Mouse (Mus musculus): ENCODE measurements around the gene Cntnap3. TPM values are rescaled to one million over a fixed set of nuclear protein-coding genes. Genes with fewer than 3 reads are reported as not detected.

Gene Cntnap3
- total and polyA plus RNA-seq, 2 experiments from 2014 or later = 1.2 to 1.4 TPM

- Histone ChIP-seq H3K4me3 (ENCODE audit: low read length) (no peak overlapping the region), H3K27ac (no peak overlapping the region), H3K9me3 (ENCODE audit: low read length) (no peaks in the 10 kb centered on the region), H3K36me3 (ENCODE audit: insufficient read depth, low read length) (no peaks in the 10 kb centered on the region), H3K4me2 (ENCODE audit: low read depth, low read length) (no peak overlapping the region), H3K27me3 (ENCODE audit: insufficient read depth, low read length) (no peaks in the 10 kb centered on the region), H3K4me1 (ENCODE audit: insufficient read depth, low read length) (no peaks in the 10 kb centered on the region), H3K9ac (replicated peaks; ENCODE audit: low read length) (no peak overlapping the region)
- no peak for TF ChIP-seq CTCF (IDR thresholded peaks at IDR 0.05; ENCODE audit: low read depth)
- ATAC-seq = no peak
- WGBS = 84% methylated on average over 2 of the region's 2 CpGs
- no peak for DNase-seq (ENCODE audit: low spot score)
These were observed 187.0 kb downstream of the Cntnap3 start for GRCm38 (mm10) chr13:64716791-64717190.

- Histone ChIP-seq H3K9ac (replicated peaks; ENCODE audit: low read length) (no peak overlapping the region), H3K9me3 (ENCODE audit: low read length) (no peaks in the 10 kb centered on the region), H3K4me3 (ENCODE audit: low read length) (no peak overlapping the region), H3K36me3 (ENCODE audit: insufficient read depth, low read length) (no peaks in the 10 kb centered on the region), H3K4me2 (ENCODE audit: low read depth, low read length) (no peak overlapping the region), H3K27ac (no peak overlapping the region), H3K4me1 (ENCODE audit: insufficient read depth, low read length) (no peaks in the 10 kb centered on the region), H3K27me3 (ENCODE audit: insufficient read depth, low read length) (no peaks in the 10 kb centered on the region)
- WGBS = 89% methylated on average over 1 of the region's 1 CpGs
- no peak for TF ChIP-seq CTCF (IDR thresholded peaks at IDR 0.05; ENCODE audit: low read depth)
- ATAC-seq (no peak), DNase-seq (ENCODE audit: low spot score) (no peak)
These were observed 211.3 kb downstream of the Cntnap3 start for GRCm38 (mm10) chr13:64692463-64692862.

Other genes with a start within 250 kb of the Cntnap3 start
- not detected in 2 replicates for gene Spata31, start 13.5 kb upstream of the Cntnap3 start, total RNA-seq (2014; rRNA removed)
- not detected in 2 replicates for gene Spata31, start 13.5 kb upstream of the Cntnap3 start, polyA plus RNA-seq (2015; fragmentation: Nextera tagmentation; extraction: Ambion mirVana)
- not detected in 2 replicates for gene Spata31d1c, start 129.1 kb upstream of the Cntnap3 start, total RNA-seq (2014; rRNA removed)
- not detected in 2 replicates for gene Spata31d1c, start 129.1 kb upstream of the Cntnap3 start, polyA plus RNA-seq (2015; fragmentation: Nextera tagmentation; extraction: Ambion mirVana)
- gene Prss47, start 148.8 kb upstream of the Cntnap3 start, total RNA-seq (2014; rRNA removed) = not detected in 2 replicates
- not detected in 2 replicates for gene Prss47, start 148.8 kb upstream of the Cntnap3 start, polyA plus RNA-seq (2015; fragmentation: Nextera tagmentation; extraction: Ambion mirVana)
- gene Mfsd14b, start 209.0 kb upstream of the Cntnap3 start, total RNA-seq (2014; rRNA removed) = 37.6 and 39.3 TPM in 2 replicates
- 21.4 and 22.4 TPM in 2 replicates for gene Mfsd14b, start 209.0 kb upstream of the Cntnap3 start, polyA plus RNA-seq (2015; fragmentation: Nextera tagmentation; extraction: Ambion mirVana)
- not detected in 2 replicates for gene Olfr465-ps1, start 234.1 kb upstream of the Cntnap3 start, total RNA-seq (2014; rRNA removed)
- not detected in 2 replicates for gene Olfr465-ps1, start 234.1 kb upstream of the Cntnap3 start, polyA plus RNA-seq (2015; fragmentation: Nextera tagmentation; extraction: Ambion mirVana)
- not detected in 2 replicates for gene Olfr466, start 246.3 kb upstream of the Cntnap3 start, total RNA-seq (2014; rRNA removed)
- gene Olfr466, start 246.3 kb upstream of the Cntnap3 start, polyA plus RNA-seq (2015; fragmentation: Nextera tagmentation; extraction: Ambion mirVana) = not detected in 2 replicates